Mouse (Mus musculus) liver, adult 2 months (tissue): ENCODE results near the gene Mical2. TPM values are rescaled to one million over a fixed set of nuclear protein-coding genes. Genes with fewer than 3 reads are reported as not detected.

Source experiments
- DNase-seq: peaks from one replicate; pipeline ENCODE4 v3.0.0-alpha.2; 2011; ENCODE audit warnings: low read depth, low spot score; ENCODE audit errors: extremely low read depth
- H3K27ac ChIP-seq: fragments of 200-500 bp; replicated peaks from 2 replicates; pipeline ENCODE4 v1.5.1; 2012; ENCODE audit warnings: low read depth, mild to moderate bottlenecking, control low read depth, inconsistent platforms, low read length; ENCODE audit not compliant: insufficient read depth
- H3K27me3 ChIP-seq: fragments of 200-500 bp; 2 replicates; pipeline ENCODE4 v1.6.1; 2012; ENCODE audit warnings: mild to moderate bottlenecking, moderate library complexity, low read length, inconsistent platforms; ENCODE audit not compliant: control insufficient read depth, insufficient read depth
- H3K36me3 ChIP-seq: fragments of 200-500 bp; 2 replicates; pipeline ENCODE4 v1.6.1; 2012; ENCODE audit warnings: low read length, inconsistent platforms; ENCODE audit not compliant: control insufficient read depth, insufficient read depth
- H3K4me1 ChIP-seq: fragments of 200-500 bp; 2 replicates; pipeline ENCODE4 v1.6.1; 2011; ENCODE audit warnings: low read length; ENCODE audit not compliant: control insufficient read depth, insufficient read depth
- H3K4me3 ChIP-seq: fragments of 200-500 bp; 2 replicates; pipeline ENCODE4 v1.5.1; 2011; ENCODE audit warnings: low read depth, mild to moderate bottlenecking, control low read depth, low read length, moderate library complexity; ENCODE audit not compliant: insufficient read depth
- H3K79me2 ChIP-seq: fragments of 200-500 bp; 2 replicates; pipeline ENCODE4 v1.6.1; 2012; ENCODE audit warnings: inconsistent platforms, mild to moderate bottlenecking, low read length, moderate library complexity; ENCODE audit not compliant: control insufficient read depth, insufficient read depth
- H3K9ac ChIP-seq: fragments of 200-500 bp; 2 replicates; pipeline ENCODE4 v1.6.1; 2012; ENCODE audit warnings: low read depth, mild to moderate bottlenecking, control low read depth, inconsistent platforms, low read length
- CTCF ChIP-seq: fragments of 200-500 bp; IDR thresholded peaks from 2 replicates; pipeline ENCODE4 v1.5.1; 2011; ENCODE audit warnings: low read depth, low read length, control low read depth
- POLR2A ChIP-seq: fragments of 200-500 bp; IDR thresholded peaks from 2 replicates; pipeline ENCODE4 v1.6.1; 2011; ENCODE audit warnings: low read length, control low read depth; ENCODE audit not compliant: insufficient read depth; ENCODE audit errors: extremely low read depth
- WGBS: fragments of 180-500 bp; shearing (Covaris S2); methylation state at CpG from one replicate; pipeline ENCODE4 v1.1.7; 2018; 5-methylcytosine and 5-hydroxymethylcytosine counted together
- polyA plus RNA-seq: library from polyadenylated mRNA; depleted of rRNA; stranded (reverse); fragments of >200 nt; gene quantifications from 2 replicates; pipeline ENCODE4 v1.2.3, GENCODE M21; 2012
- total RNA-seq: library from RNA; depleted of rRNA; stranded (reverse); fragments of >200 nt; gene quantifications from 2 replicates; pipeline ENCODE4 v1.2.3, GENCODE M21; 2014

The Mical2 gene
- total and polyA plus RNA-seq, 2 experiments: 4.1 to 6.9 TPM

DNA sequence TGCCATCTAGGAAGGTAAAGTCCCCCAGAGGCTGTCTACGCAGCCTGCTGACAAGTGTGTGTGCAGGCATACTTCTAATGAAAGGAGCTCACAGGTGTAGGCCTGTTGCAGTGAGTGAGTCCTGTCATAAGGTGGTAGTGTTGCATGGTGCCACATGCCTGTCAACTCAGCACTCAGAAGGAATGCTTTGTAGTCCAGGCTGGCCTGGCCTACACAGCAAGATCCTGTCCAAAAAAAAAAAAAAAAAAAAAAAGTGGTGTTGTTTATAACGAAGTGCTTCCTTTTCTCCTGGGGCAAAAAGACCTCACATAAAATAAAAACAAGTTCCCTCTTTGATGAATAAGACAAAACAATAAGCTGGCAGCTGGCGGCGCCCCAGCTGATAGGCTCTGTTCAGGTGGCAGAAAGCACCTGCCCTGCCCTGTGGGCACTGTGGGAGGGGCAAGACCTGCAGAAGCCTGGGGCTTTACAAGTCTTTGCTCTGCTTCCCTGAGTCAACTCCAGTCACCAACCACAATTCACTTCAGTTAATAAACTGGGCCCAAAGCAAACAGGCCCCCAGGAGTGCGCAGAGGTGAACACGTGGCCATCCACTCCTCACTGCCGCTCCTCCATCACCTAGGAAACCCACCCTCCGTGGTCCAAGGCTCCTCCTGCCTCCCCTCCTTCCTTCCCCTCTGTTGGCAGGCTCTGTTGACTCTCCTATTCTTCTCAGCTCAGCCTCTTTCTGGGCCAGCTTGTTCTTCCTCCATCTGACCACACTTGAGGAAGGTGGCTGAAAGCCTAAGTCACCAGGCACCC, 12.5 kb upstream of the Mical2 start:
- Histone ChIP-seq H3K27ac (no peak overlapping the region), H3K4me1 (peaks cover 14% of the 10 kb centered on the region), H3K27me3 (no peaks in the 10 kb centered on the region), H3K4me3 (no peak overlapping the region), H3K9ac (no peak overlapping the region), H3K79me2 (no peaks in the 10 kb centered on the region), H3K36me3 (no peaks in the 10 kb centered on the region)
- 67% methylated on average over 8 of the region's 8 CpGs for WGBS
- peak; percentile 73 for TF ChIP-seq CTCF
- TF ChIP-seq POLR2A: no peak
- peak; percentile 70 for DNase-seq

DNA sequence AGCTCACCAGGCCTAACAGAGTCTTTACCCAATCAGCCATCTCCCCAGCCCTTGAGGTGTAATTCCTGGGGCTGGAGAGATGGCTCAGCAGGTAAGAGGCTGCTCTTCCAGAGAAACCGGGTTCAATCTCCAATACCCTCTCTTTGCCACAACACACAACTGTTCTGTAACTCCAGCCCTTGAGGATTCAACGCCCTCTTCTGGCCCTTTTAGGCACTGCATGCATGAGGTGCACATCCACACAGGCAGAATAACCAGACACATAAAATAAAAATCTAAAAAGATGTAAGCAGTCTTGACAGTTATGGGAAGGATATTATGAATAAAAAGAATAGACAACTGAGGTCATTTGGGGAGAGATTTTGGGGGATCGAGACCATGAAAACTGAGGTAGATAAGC, 9.8 kb upstream of the Mical2 start:
- no peak for TF ChIP-seq POLR2A
- TF ChIP-seq CTCF: peak; percentile 7; the same call in 1 of the 2 replicates
- WGBS: 87% methylated on average over 3 of the region's 3 CpGs
- DNase-seq: no peak
- H3K79me2 ChIP-seq: no peaks in the 10 kb centered on the region
- H3K4me3 ChIP-seq: no peak overlapping the region
- no peak overlapping the region for H3K9ac ChIP-seq
- H3K36me3 ChIP-seq: no peaks in the 10 kb centered on the region
- no peak overlapping the region for H3K27ac ChIP-seq
- H3K27me3 ChIP-seq: no peaks in the 10 kb centered on the region
- no peaks in the 10 kb centered on the region; the same call in 1 of the 2 replicates for H3K4me1 ChIP-seq

DNA sequence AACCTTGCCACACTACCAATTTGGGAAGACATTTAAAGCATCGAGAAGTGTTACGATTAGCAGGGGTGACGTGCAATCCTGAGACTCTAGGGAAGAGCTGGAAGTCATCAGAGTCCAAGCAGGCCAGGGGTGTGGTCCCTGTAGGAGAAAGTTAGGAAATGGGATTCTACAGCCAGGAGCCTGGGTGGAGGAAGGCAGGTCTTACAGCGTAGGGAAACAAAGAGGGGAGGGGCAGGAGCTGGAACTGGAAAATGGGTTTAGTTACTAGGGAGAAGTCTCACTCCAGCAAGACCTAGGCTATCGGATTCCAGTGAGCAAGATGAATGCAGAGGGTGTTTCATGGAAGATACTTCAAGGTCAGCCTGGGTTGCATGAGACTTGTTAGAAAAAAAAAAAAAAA, 8.9 kb upstream of the Mical2 start:
- Histone ChIP-seq H3K79me2 (no peaks in the 10 kb centered on the region), H3K27ac (0 out of 2 replicates have a peak overlapping the region, but pooled peaks have one; percentile 4), H3K27me3 (no peaks in the 10 kb centered on the region), H3K9ac (no peak overlapping the region), H3K36me3 (no peaks in the 10 kb centered on the region), H3K4me3 (no peak overlapping the region), H3K4me1 (no peaks in the 10 kb centered on the region; the same call in 1 of the 2 replicates)
- 87% methylated on average over 5 of the region's 5 CpGs for WGBS
- no peak for DNase-seq
- TF ChIP-seq CTCF: no peak
- TF ChIP-seq POLR2A: no peak

DNA sequence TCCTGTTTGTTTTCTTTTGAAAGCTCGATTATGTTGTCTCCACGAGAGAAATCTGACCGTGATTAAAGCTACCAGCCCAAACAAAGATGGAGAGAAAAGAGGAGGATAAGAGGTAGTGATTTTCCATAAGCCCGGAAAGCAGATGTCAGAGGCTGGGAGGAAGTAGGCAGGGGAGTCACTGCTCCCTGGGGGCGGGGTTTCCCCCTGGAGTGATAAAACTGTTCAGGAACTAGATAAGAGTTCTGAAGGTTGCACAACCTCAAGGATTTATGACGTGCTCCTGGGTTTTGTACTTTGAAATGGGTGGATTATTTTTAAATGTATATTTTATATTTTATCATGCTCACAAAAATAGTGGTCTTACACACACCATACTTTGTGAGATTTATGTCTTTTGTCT, 8.4 kb upstream of the Mical2 start:
- no peaks in the 10 kb centered on the region for H3K27me3 ChIP-seq
- no peak for TF ChIP-seq CTCF
- H3K4me3 ChIP-seq: no peak overlapping the region
- no peak overlapping the region for H3K27ac ChIP-seq
- no peak overlapping the region for H3K9ac ChIP-seq
- H3K36me3 ChIP-seq: no peaks in the 10 kb centered on the region
- WGBS: 40% methylated on average over 6 of the region's 6 CpGs
- H3K79me2 ChIP-seq: no peaks in the 10 kb centered on the region
- DNase-seq: no peak
- H3K4me1 ChIP-seq: no peaks in the 10 kb centered on the region; the same call in 1 of the 2 replicates

DNA sequence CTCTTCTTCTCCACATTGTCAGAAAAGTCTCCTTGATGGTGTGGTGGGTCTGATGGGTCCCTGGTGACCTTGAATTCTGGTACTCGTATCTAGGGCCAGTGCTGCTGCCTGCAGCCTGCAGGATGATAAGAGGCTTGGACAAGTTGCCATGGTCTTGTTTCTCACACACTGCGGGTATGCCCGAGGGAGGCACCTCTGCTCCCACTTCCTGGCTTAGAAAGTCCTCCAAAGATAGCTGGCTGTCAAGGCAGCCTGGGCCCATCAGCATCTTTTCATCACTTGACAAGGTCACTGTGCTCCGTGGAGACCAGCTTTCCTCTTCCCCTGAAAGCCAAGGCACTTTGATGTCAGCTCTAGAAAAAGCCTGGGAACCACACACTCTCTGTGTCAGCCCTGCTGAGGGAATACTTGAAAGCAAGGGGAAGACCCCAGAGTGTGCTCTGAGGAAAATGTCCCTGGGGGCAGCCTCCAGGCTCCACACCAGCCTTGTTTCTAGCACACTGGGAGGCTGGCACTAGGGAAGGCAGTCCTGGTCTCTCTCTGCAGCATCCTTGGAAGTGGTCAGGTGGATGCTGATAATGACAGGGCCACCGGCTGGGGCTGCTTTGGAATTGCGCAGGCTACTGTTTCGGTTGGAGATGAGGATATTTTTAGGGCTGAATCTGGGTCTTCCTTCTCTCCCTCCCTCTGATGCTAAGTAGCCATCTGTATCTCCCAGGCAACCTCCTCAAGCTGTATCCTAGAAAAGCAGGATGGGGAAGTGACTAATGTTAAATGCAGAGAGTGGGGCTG, 2.7 kb upstream of the Mical2 start:
- H3K79me2 ChIP-seq: peaks cover 12% of the 10 kb centered on the region; the same call in 1 of the 2 replicates
- no peaks in the 10 kb centered on the region for H3K36me3 ChIP-seq
- H3K27me3 ChIP-seq: no peaks in the 10 kb centered on the region
- H3K4me1 ChIP-seq: peaks cover 8% of the 10 kb centered on the region
- H3K27ac ChIP-seq: no peak overlapping the region
- TF ChIP-seq POLR2A (no peak), CTCF (no peak)
- H3K4me3 ChIP-seq: no peak overlapping the region
- DNase-seq: no peak
- 68% methylated on average over 7 of the region's 7 CpGs for WGBS
- H3K9ac ChIP-seq: no peak overlapping the region
